Comparison of ENCODE assay signal across 8 mouse cellular contexts in the genomic region with DNA sequence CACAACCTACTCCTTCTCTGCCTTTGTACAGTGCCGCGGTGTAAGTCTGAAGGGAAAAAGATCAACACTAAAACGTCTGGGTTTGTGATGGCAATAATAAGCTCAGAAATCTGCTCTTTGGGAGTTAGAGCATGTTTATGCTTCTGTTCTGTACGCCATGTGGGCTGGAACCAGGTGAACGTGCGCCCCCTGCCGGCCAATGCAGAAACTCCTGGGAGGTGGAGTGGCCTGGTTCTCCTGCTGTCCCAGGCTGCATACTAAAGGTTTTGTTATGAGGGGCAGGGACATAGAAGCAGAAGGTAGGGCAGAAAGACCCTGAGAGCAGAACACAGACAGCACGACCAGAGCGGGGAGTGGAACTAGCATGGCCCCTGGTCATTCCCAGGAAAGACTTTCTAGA. TPM values are rescaled to one million over a fixed set of nuclear protein-coding genes. Genes with fewer than 3 reads are reported as not detected.
DNase-seq lines count a peak whose midpoint lies in the region; ATAC-seq lines count a peak whose summit lies in the region.

No protein-coding gene starts in this region.

- no peak overlapping the region for H3K27ac ChIP-seq in hindbrain, embryonic 10.5 days
- H3K27ac ChIP-seq in lung, embryonic 16.5 days (ENCODE audit: low read length), result no peak overlapping the region

- DNase-seq in Muller cell, postnatal 12 days (ENCODE audit: inconsistent ontology term), result peak; percentile 87
- DNase-seq in cerebellum, adult 9-10 months, result peak; percentile 58
- peak; percentile 85 for DNase-seq in hindbrain, embryonic 10.5 days (ENCODE audit: low spot score)
- DNase-seq in layer of hippocampus, adult 9-11 months, result peak; percentile 61
- peak; percentile 34 for DNase-seq in retina, adult 2 months (ENCODE audit: low read depth, low spot score)
- DNase-seq in thymus, postnatal 25 days, result peak; percentile 39

- no peaks in the 10 kb centered on the region for H3K36me3 ChIP-seq in hindbrain, embryonic 10.5 days
- H3K36me3 ChIP-seq in lung, embryonic 16.5 days (ENCODE audit: control insufficient read depth, insufficient read depth, low read length), result no peaks in the 10 kb centered on the region

- no peaks in the 10 kb centered on the region for H3K9me3 ChIP-seq in hindbrain, embryonic 10.5 days
- H3K9me3 ChIP-seq in lung, embryonic 16.5 days (ENCODE audit: control insufficient read depth, low read length), result no peaks in the 10 kb centered on the region

- peak overlapping the region; percentile 46 for H3K4me2 ChIP-seq in lung, embryonic 16.5 days (ENCODE audit: low read depth, low read length)

- no peaks in the 10 kb centered on the region for H3K4me1 ChIP-seq in hindbrain, embryonic 10.5 days (replicated peaks)
- H3K4me1 ChIP-seq in lung, embryonic 16.5 days (replicated peaks; ENCODE audit: control insufficient read depth, insufficient read depth, low read length), result no peaks in the 10 kb centered on the region

- H3K4me3 ChIP-seq in hindbrain, embryonic 10.5 days, result no peak overlapping the region
- H3K4me3 ChIP-seq in lung, embryonic 16.5 days (ENCODE audit: low read length), result peak overlapping the region; percentile 2; the same call in 1 of the 2 replicates

- 5% methylated on average over 9 of the region's 9 CpGs for WGBS in hindbrain, embryonic 10.5 days
- WGBS in lung, embryonic 16.5 days, result 3% methylated on average over 9 of the region's 9 CpGs

- H3K27me3 ChIP-seq in hindbrain, embryonic 10.5 days (ENCODE audit: insufficient read depth, poor library complexity, severe bottlenecking), result no peaks in the 10 kb centered on the region
- H3K27me3 ChIP-seq in lung, embryonic 16.5 days (ENCODE audit: control insufficient read depth, insufficient read depth, low read depth, low read length), result no peaks in the 10 kb centered on the region

- H3K9ac ChIP-seq in lung, embryonic 16.5 days (ENCODE audit: low read length), result 0 out of 2 replicates have a peak overlapping the region, but pooled peaks have one; percentile 51

- ATAC-seq in frontal cortex, adult (ENCODE audit: low TSS enrichment), result peak; percentile 99
- peak; percentile 87 for ATAC-seq in lung, embryonic 16.5 days (ENCODE audit: low read depth)

RNA-seq across cellular contexts. Expression of gene Rnase2a, which starts 10.2 kb away (rescaled TPM):
- polyA plus RNA-seq in hindbrain, embryonic 10.5 days (2016; fragmentation: Nextera tagmentation; extraction: Ambion mirVana), result not detected in 2 replicates
- polyA plus RNA-seq in lung, embryonic 16.5 days (2015; fragmentation: Nextera tagmentation; extraction: Ambion mirVana), result not detected in 2 replicates

Comparison
In these comparisons a context has a peak if more than half of its experiments do, and no peak if none do; other contexts are left out.
1. DNase-seq: peak in every context shown above with its lines; median percentile 87 in Muller cell, postnatal 12 days; 85 in hindbrain, embryonic 10.5 days; 61 in layer of hippocampus, adult 9-11 months; 58 in cerebellum, adult 9-10 months; 39 in thymus, postnatal 25 days; 34 in retina, adult 2 months.